Mouse (Mus musculus): ENCODE results near the gene Prkca. TPM values are rescaled to one million over a fixed set of nuclear protein-coding genes. Genes with fewer than 3 reads are reported as not detected.

The Prkca gene
- total and polyA plus RNA-seq, 2 experiments from 2014 or later, result 7.9 to 32.0 TPM

DNA sequence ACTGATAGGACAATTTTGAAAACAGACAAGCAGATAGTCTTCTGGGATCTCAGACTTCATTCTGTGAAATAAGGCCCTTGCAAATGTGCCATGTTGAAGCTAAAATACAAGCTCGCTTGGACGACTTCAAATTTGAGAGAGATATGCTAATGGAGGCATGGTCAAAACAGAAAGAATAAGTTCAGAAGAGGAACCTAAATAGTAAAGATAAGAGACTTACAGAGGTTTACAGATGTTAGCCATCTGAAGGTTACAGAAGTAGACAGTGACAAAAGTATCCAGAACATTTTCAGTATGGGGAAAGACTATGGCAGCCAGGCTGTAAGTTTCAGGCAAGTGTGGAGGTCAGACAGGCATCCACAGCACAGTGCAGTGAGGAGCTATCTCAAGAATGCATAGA, 21.6 kb downstream of the Prkca start:
- ATAC-seq (ENCODE audit: low FRiP score), result no peak
- no peak overlapping the region for H3K4me3 ChIP-seq (ENCODE audit: low read depth, low read length)
- 87% methylated on average over 2 of the region's 2 CpGs for WGBS

DNA sequence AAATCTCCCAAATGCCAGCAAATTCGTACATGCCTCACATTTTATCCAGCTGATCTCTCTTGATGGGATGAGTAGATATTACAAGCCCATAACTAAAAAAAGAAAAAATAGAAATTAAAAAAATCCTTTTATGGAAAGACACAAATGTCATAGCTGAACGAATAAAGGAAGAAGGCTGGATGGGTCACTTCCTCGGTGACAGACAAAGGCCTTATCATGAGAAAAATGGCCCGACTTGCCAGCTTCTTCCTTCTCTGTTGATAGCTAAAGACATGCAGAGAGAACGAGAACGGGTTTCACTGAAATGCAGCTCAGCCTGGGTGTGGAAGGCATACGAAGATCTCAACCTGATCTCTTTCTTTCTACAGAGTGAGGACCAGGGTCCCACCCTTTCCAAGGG, 23.2 kb downstream of the Prkca start:
- Histone ChIP-seq H3K9ac (replicated peaks; ENCODE audit: low read length, poor library complexity, severe bottlenecking) (no peak overlapping the region), H3K4me2 (ENCODE audit: low read depth, low read length, poor library complexity, severe bottlenecking) (no peak overlapping the region), H3K4me1 (ENCODE audit: insufficient read depth, low read length) (no peaks in the 10 kb centered on the region), H3K36me3 (ENCODE audit: insufficient read depth, low read length) (no peaks in the 10 kb centered on the region), H3K9me3 (ENCODE audit: low read length) (no peaks in the 10 kb centered on the region), H3K27me3 (ENCODE audit: insufficient read depth, low read length) (no peaks in the 10 kb centered on the region), H3K27ac (ENCODE audit: low read depth, low read length) (no peak overlapping the region), H3K4me3 (ENCODE audit: low read depth, low read length) (no peak overlapping the region)
- TF ChIP-seq CTCF (IDR thresholded peaks at IDR 0.05), result no peak
- no peak for ATAC-seq (ENCODE audit: low FRiP score)
- 84% methylated on average over 7 of the region's 7 CpGs for WGBS
- no peak for DNase-seq (ENCODE audit: low spot score)

More for the DNA sequence above, 21.6 kb downstream of the Prkca start:
- no peak for TF ChIP-seq CTCF (IDR thresholded peaks at IDR 0.05)
- Histone ChIP-seq H3K9ac (replicated peaks; ENCODE audit: low read length, poor library complexity, severe bottlenecking) (no peak overlapping the region), H3K36me3 (ENCODE audit: insufficient read depth, low read length) (no peaks in the 10 kb centered on the region), H3K27me3 (ENCODE audit: insufficient read depth, low read length) (no peaks in the 10 kb centered on the region), H3K9me3 (ENCODE audit: low read length) (no peaks in the 10 kb centered on the region), H3K27ac (ENCODE audit: low read depth, low read length) (no peak overlapping the region), H3K4me1 (ENCODE audit: insufficient read depth, low read length) (no peaks in the 10 kb centered on the region), H3K4me2 (ENCODE audit: low read depth, low read length, poor library complexity, severe bottlenecking) (no peak overlapping the region)
- DNase-seq (ENCODE audit: low spot score), result no peak

DNA sequence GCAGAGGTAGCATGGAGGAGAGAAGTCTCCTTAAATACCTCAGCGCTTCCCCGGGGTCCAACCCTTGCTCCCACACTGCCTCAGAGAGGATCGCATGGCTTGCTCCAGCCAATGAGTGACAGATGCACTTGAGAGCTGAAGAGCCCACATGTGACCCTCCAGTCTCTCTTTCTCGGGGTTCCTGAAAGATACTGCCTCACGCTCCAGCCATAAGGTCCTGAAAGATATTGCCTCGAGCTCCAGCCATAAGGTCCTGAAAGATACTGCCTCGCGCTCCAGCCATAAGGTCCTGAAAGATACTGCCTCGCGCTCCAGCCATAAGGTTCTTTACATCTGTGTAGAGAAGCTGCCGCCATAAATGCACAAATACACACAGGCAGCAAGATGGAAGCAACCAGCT, 24.6 kb downstream of the Prkca start:
- Histone ChIP-seq H3K36me3 (ENCODE audit: insufficient read depth, low read length) (no peaks in the 10 kb centered on the region), H3K4me2 (ENCODE audit: low read depth, low read length, poor library complexity, severe bottlenecking) (no peak overlapping the region), H3K9me3 (ENCODE audit: low read length) (no peaks in the 10 kb centered on the region), H3K27ac (ENCODE audit: low read depth, low read length) (no peak overlapping the region), H3K4me3 (ENCODE audit: low read depth, low read length) (no peak overlapping the region), H3K4me1 (ENCODE audit: insufficient read depth, low read length) (no peaks in the 10 kb centered on the region), H3K9ac (replicated peaks; ENCODE audit: low read length, poor library complexity, severe bottlenecking) (no peak overlapping the region), H3K27me3 (ENCODE audit: insufficient read depth, low read length) (no peaks in the 10 kb centered on the region)
- 88% methylated on average over 11 of the region's 11 CpGs for WGBS
- ATAC-seq (ENCODE audit: low FRiP score) (no peak), DNase-seq (ENCODE audit: low spot score) (no peak)
- no peak for TF ChIP-seq CTCF (IDR thresholded peaks at IDR 0.05)

DNA sequence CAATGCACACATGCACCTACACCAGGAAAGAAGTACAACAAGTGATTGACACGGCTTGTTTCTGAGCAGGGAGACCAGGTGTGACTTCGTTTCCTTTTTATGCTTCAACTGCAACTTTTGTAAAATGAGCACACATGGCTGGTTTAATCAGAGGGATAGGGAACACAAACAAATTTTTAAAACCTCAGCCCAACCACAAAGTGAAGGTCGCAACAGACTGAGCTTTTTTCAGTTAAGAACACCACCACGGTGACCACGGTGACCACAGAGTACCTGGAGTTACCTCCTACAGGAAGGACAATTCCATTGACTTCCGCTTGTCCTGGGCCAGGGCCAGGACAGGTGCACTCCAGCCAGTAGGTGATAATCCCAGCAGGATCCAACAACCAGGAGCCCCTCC, 25.9 kb downstream of the Prkca start:
- Histone ChIP-seq H3K36me3 (ENCODE audit: insufficient read depth, low read length) (no peaks in the 10 kb centered on the region), H3K4me3 (ENCODE audit: low read depth, low read length) (no peak overlapping the region), H3K4me1 (ENCODE audit: insufficient read depth, low read length) (no peaks in the 10 kb centered on the region), H3K27ac (ENCODE audit: low read depth, low read length) (no peak overlapping the region), H3K9ac (replicated peaks; ENCODE audit: low read length, poor library complexity, severe bottlenecking) (no peak overlapping the region), H3K4me2 (ENCODE audit: low read depth, low read length, poor library complexity, severe bottlenecking) (no peak overlapping the region), H3K27me3 (ENCODE audit: insufficient read depth, low read length) (no peaks in the 10 kb centered on the region), H3K9me3 (ENCODE audit: low read length) (no peaks in the 10 kb centered on the region)
- TF ChIP-seq CTCF (IDR thresholded peaks at IDR 0.05), result no peak
- DNase-seq (ENCODE audit: low spot score), result no peak
- no peak for ATAC-seq (ENCODE audit: low FRiP score)
- 80% methylated on average over 6 of the region's 6 CpGs for WGBS

DNA sequence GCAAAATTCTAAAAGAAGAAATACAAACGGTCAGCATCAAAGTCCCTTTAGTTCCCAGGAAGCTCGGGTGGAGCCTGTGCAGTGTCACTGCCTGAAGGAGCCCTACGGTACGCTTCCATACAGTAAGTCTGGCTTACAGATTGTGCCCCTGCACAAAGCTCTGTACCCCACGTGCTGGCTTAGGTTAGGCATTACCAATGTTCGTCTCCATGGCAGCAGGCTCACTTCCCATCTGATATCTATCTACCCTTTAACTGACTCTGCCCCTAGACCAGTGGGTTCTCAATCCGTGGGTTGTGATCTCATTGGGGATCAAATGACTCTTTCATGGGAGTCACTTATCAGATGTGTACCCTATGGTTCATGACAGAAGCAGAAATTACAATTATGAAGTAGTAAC, 28.0 kb downstream of the Prkca start:
- H3K4me2 ChIP-seq (ENCODE audit: low read depth, low read length, poor library complexity, severe bottlenecking), result no peak overlapping the region
- no peaks in the 10 kb centered on the region for H3K4me1 ChIP-seq (ENCODE audit: insufficient read depth, low read length)
- no peaks in the 10 kb centered on the region for H3K27me3 ChIP-seq (ENCODE audit: insufficient read depth, low read length)
- H3K27ac ChIP-seq (ENCODE audit: low read depth, low read length), result no peak overlapping the region
- H3K9me3 ChIP-seq (ENCODE audit: low read length), result no peaks in the 10 kb centered on the region
- H3K4me3 ChIP-seq (ENCODE audit: low read depth, low read length), result no peak overlapping the region
- no peak overlapping the region for H3K9ac ChIP-seq (replicated peaks; ENCODE audit: low read length, poor library complexity, severe bottlenecking)
- 84% methylated on average over 7 of the region's 7 CpGs for WGBS
- TF ChIP-seq CTCF (IDR thresholded peaks at IDR 0.05), result no peak
- no peak for DNase-seq (ENCODE audit: low spot score)
- ATAC-seq (ENCODE audit: low FRiP score), result no peak
- H3K36me3 ChIP-seq (ENCODE audit: insufficient read depth, low read length), result no peaks in the 10 kb centered on the region

DNA sequence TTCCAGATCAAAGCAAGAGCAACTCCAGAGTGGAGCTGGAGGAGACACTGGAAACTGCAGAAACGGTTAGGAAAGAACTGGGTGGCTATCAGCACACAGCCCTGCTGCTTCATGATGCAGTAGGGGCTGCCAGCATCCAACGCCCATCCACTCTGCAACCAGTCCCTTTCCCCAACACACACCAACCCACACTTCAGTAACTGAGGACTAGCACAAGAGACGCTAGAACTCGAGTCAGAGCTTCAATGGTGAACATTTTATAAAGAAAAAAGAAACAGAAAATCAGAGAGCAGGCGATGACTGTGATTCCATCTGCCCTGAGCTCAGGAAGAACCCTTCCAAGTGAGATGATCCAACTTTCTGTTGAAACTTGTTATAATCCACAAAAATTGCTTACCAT, 31.2 kb downstream of the Prkca start:
- no peaks in the 10 kb centered on the region for H3K27me3 ChIP-seq (ENCODE audit: insufficient read depth, low read length)
- 83% methylated on average over 5 of the region's 5 CpGs for WGBS
- no peak for TF ChIP-seq CTCF (IDR thresholded peaks at IDR 0.05)

More for the DNA sequence above, 31.2 kb downstream of the Prkca start:
- no peak overlapping the region for H3K4me3 ChIP-seq (ENCODE audit: low read depth, low read length)
- DNase-seq (ENCODE audit: low spot score), result no peak
- H3K27ac ChIP-seq (ENCODE audit: low read depth, low read length), result no peak overlapping the region
- H3K36me3 ChIP-seq (ENCODE audit: insufficient read depth, low read length), result no peaks in the 10 kb centered on the region
- no peaks in the 10 kb centered on the region for H3K9me3 ChIP-seq (ENCODE audit: low read length)
- H3K4me2 ChIP-seq (ENCODE audit: low read depth, low read length, poor library complexity, severe bottlenecking), result no peak overlapping the region
- H3K4me1 ChIP-seq (ENCODE audit: insufficient read depth, low read length), result no peaks in the 10 kb centered on the region
- H3K9ac ChIP-seq (replicated peaks; ENCODE audit: low read length, poor library complexity, severe bottlenecking), result no peak overlapping the region
- no peak for ATAC-seq (ENCODE audit: low FRiP score)
